ENCODE assay signal across 7 mouse cellular contexts in the genomic region with DNA sequence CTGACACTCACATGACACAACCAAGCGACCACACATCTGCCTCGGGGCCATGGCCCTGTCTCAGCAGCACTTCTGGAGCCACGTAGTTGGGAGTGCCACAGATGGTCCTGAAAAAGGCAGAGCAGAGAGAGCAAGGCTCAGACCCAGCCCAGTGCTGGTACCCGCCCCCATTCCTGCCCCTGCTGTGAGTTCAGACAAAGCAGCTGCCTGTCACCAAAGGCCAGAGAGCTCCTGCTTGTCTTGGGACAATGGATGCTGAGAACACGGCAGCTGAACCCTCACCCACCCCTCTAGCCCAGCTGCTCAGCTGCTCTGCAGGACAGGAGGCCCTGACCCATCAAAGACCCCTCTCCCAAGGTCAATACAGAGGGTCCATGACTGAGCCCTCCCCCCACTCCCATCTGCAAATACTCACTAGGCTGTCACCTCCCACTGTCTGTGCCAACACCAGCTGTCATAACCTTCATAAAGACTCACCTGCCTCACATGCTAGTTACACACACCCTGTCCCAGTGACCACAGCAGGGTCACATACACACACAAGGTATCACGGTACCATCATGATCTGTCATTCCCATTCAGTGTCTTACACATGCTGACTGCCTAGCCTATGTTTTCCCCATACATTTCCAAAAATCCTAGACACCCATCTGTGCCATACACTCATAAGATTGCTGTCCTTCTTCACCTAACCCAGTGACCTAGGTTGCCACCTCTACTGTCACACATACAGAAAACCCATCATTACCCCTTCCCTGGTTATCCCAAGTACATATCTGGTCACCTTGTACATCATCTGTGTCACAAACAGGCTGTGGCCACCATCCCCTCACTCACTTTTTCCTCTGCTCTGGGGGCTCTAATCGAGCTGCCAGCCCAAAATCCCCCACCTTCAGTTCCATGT. TPM values are rescaled to one million over a fixed set of nuclear protein-coding genes. Genes with fewer than 3 reads are reported as not detected.
DNase-seq lines count a peak whose midpoint lies in the region; ATAC-seq and TF ChIP-seq lines count a peak whose summit lies in the region.

No protein-coding gene starts in this region.

- no peak for TF ChIP-seq CTCF in lung, postnatal 0 days (IDR thresholded peaks at IDR 0.05)

- peaks cover 3% of the 10 kb centered on the region for H3K4me1 ChIP-seq in lung, postnatal 0 days (ENCODE audit: insufficient read depth, low read depth, low read length)
- H3K4me1 ChIP-seq in forebrain, embryonic 10.5 days = peaks cover 66% of the 10 kb centered on the region
- peaks cover 48% of the 10 kb centered on the region for H3K4me1 ChIP-seq in liver, embryonic 15.5 days (replicated peaks)

- 45% methylated on average over 7 of the region's 7 CpGs for WGBS in lung, postnatal 0 days
- WGBS in forebrain, embryonic 10.5 days = 8% methylated on average over 7 of the region's 7 CpGs
- WGBS in liver, embryonic 15.5 days (ENCODE audit: insufficient replicate concordance) = 40% methylated on average over 7 of the region's 7 CpGs

- H3K36me3 ChIP-seq in lung, postnatal 0 days (ENCODE audit: insufficient read depth, low read length) = no peaks in the 10 kb centered on the region
- H3K36me3 ChIP-seq in forebrain, embryonic 10.5 days (replicated peaks) = peaks cover 29% of the 10 kb centered on the region
- peaks cover 15% of the 10 kb centered on the region; the same call in 1 of the 2 replicates for H3K36me3 ChIP-seq in liver, embryonic 15.5 days (replicated peaks)

- no peaks in the 10 kb centered on the region for H3K9me3 ChIP-seq in lung, postnatal 0 days (ENCODE audit: low read length)
- no peaks in the 10 kb centered on the region for H3K9me3 ChIP-seq in forebrain, embryonic 10.5 days
- H3K9me3 ChIP-seq in liver, embryonic 15.5 days (replicated peaks) = no peaks in the 10 kb centered on the region

- H3K4me3 ChIP-seq in lung, postnatal 0 days (ENCODE audit: low read depth, low read length) = peak overlapping the region; percentile 85; the same call in 1 of the 2 replicates
- peak overlapping the region; percentile 92 for H3K4me3 ChIP-seq in forebrain, embryonic 10.5 days
- H3K4me3 ChIP-seq in liver, embryonic 15.5 days (replicated peaks) = peak overlapping the region; percentile 80

- no peaks in the 10 kb centered on the region for H3K27me3 ChIP-seq in lung, postnatal 0 days (replicated peaks; ENCODE audit: insufficient read depth, low read length)
- peaks cover 67% of the 10 kb centered on the region for H3K27me3 ChIP-seq in forebrain, embryonic 10.5 days (ENCODE audit: poor library complexity, severe bottlenecking)
- peaks cover 30% of the 10 kb centered on the region for H3K27me3 ChIP-seq in liver, embryonic 15.5 days

- 0 out of 2 replicates have a peak, but pooled peaks have one; percentile 5 for ATAC-seq in lung, postnatal 0 days
- no peak for ATAC-seq in liver, embryonic 15.5 days (ENCODE audit: insufficient read depth)

- H3K27ac ChIP-seq in lung, postnatal 0 days (ENCODE audit: low read length) = no peak overlapping the region
- H3K27ac ChIP-seq in forebrain, embryonic 10.5 days = peak overlapping the region; percentile 86
- H3K27ac ChIP-seq in liver, embryonic 15.5 days (replicated peaks) = no peak overlapping the region

- DNase-seq in lung, postnatal 0 days (ENCODE audit: low spot score) = peak; percentile 61
- no peak for DNase-seq in lung, postnatal 36 days
- DNase-seq in forebrain, embryonic 10.5 days (ENCODE audit: extremely low spot score, low spot score) = peak; percentile 80
- DNase-seq in yolk sac, embryonic 10.5 days (ENCODE audit: low spot score) = peak; percentile 19
- DNase-seq in frontal cortex, postnatal 25 days (ENCODE audit: low spot score in 2 of 2) = no peak
- no peak for DNase-seq in adrenal gland, adult 18-20 months (ENCODE audit: low spot score in 2 of 2)

- peak overlapping the region; percentile 99 for H3K4me2 ChIP-seq in lung, postnatal 0 days (replicated peaks; ENCODE audit: low read depth, low read length)
- peak overlapping the region; percentile 98 for H3K4me2 ChIP-seq in liver, embryonic 15.5 days

- TF ChIP-seq EP300 in lung, postnatal 0 days (IDR thresholded peaks at IDR 0.05) = no peak

- H3K9ac ChIP-seq in lung, postnatal 0 days (replicated peaks; ENCODE audit: low read depth) = no peak overlapping the region
- no peak overlapping the region for H3K9ac ChIP-seq in liver, embryonic 15.5 days

RNA-seq across cellular contexts. Expression of a gene that starts 1.6 kb away (rescaled TPM):
- 4.0 and 5.0 TPM in 2 replicates for polyA plus RNA-seq in lung, postnatal 0 days (2015; fragmentation: Nextera tagmentation; extraction: Ambion mirVana)
- 12.8 and 14.0 TPM in 2 replicates for polyA plus RNA-seq in forebrain, embryonic 10.5 days (2016; fragmentation: Nextera tagmentation; extraction: Ambion mirVana)
- polyA plus RNA-seq in liver, embryonic 15.5 days (2015; fragmentation: Nextera tagmentation; extraction: Ambion mirVana) = 2.5 and 3.2 TPM in 2 replicates
- 10 to 100 TPM; 14.1 to 42.2 TPM for total RNA-seq in adrenal gland, adult 18-20 months (2021)

RNA-seq across cellular contexts. Expression of a gene that starts 5.5 kb away (rescaled TPM):
- 26.1 and 27.2 TPM in 2 replicates for polyA plus RNA-seq in lung, postnatal 0 days (2015; fragmentation: Nextera tagmentation; extraction: Ambion mirVana)
- not detected in 2 replicates for polyA plus RNA-seq in forebrain, embryonic 10.5 days (2016; fragmentation: Nextera tagmentation; extraction: Ambion mirVana)
- 0.12 TPM in 1 of 2 replicates, not detected in the other for polyA plus RNA-seq in liver, embryonic 15.5 days (2015; fragmentation: Nextera tagmentation; extraction: Ambion mirVana)
- not detected for total RNA-seq in adrenal gland, adult 18-20 months (2021)

RNA-seq across cellular contexts. Expression of a gene that starts 6.6 kb away (rescaled TPM):
- 3.8 and 4.3 TPM in 2 replicates for polyA plus RNA-seq in lung, postnatal 0 days (2015; fragmentation: Nextera tagmentation; extraction: Ambion mirVana)
- 4.9 and 5.3 TPM in 2 replicates for polyA plus RNA-seq in forebrain, embryonic 10.5 days (2016; fragmentation: Nextera tagmentation; extraction: Ambion mirVana)
- 2.9 and 3.2 TPM in 2 replicates for polyA plus RNA-seq in liver, embryonic 15.5 days (2015; fragmentation: Nextera tagmentation; extraction: Ambion mirVana)
- 10 to 100 TPM in 1 of 2 experiments, 1 to 10 TPM in 1; 9.1 to 11.0 TPM for total RNA-seq in adrenal gland, adult 18-20 months (2021)

RNA-seq across cellular contexts. Expression of a gene that starts 23.9 kb away (rescaled TPM):
- polyA plus RNA-seq in lung, postnatal 0 days (2015; fragmentation: Nextera tagmentation; extraction: Ambion mirVana) = 633 and 681 TPM in 2 replicates
- polyA plus RNA-seq in forebrain, embryonic 10.5 days (2016; fragmentation: Nextera tagmentation; extraction: Ambion mirVana) = 878 and 901 TPM in 2 replicates
- 536 and 611 TPM in 2 replicates for polyA plus RNA-seq in liver, embryonic 15.5 days (2015; fragmentation: Nextera tagmentation; extraction: Ambion mirVana)
- 100 to 1,000 TPM; 912 to 968 TPM for total RNA-seq in adrenal gland, adult 18-20 months (2021)

RNA-seq across cellular contexts. Expression of a gene that starts 36.3 kb away (rescaled TPM):
- polyA plus RNA-seq in lung, postnatal 0 days (2015; fragmentation: Nextera tagmentation; extraction: Ambion mirVana) = 3.6 and 4.0 TPM in 2 replicates
- 7.3 TPM in 2 replicates for polyA plus RNA-seq in forebrain, embryonic 10.5 days (2016; fragmentation: Nextera tagmentation; extraction: Ambion mirVana)
- polyA plus RNA-seq in liver, embryonic 15.5 days (2015; fragmentation: Nextera tagmentation; extraction: Ambion mirVana) = 0.56 and 0.66 TPM in 2 replicates
- 1 to 10 TPM; 2.2 to 2.6 TPM for total RNA-seq in adrenal gland, adult 18-20 months (2021)

Comparison
In these comparisons a context has a peak if more than half of its experiments do, and no peak if none do; other contexts are left out.
1. DNase-seq: peak in lung, postnatal 0 days (single experiment), forebrain, embryonic 10.5 days (single experiment) and yolk sac, embryonic 10.5 days (single experiment); none in lung, postnatal 36 days (single experiment), frontal cortex, postnatal 25 days (0 of 2) and adrenal gland, adult 18-20 months (0 of 2).
2. RNA of a gene that starts 5.5 kb away (polyA plus RNA-seq): 26.1 to 27.2 TPM in lung, postnatal 0 days; 0.12 TPM in liver, embryonic 15.5 days and not detected in forebrain, embryonic 10.5 days; every median in the first group is over 10 times any median in the second.
3. Peak in every context shown above with its lines, with median percentiles within 50 percentile points of each other: H3K4me3 ChIP-seq.